Mouse (Mus musculus): ENCODE data around the gene Praf2. TPM values are rescaled to one million over a fixed set of nuclear protein-coding genes. Genes with fewer than 3 reads are reported as not detected.
A peak's percentile ranks its signal among the peaks of the same experiment; 100 is the strongest.

Praf2 gene
- polyA plus RNA-seq, 1 experiment from 2014 or later = 134 TPM

- ATAC-seq (ENCODE audit: low read depth) = no peak
Observed at GRCm38 (mm10) chrX:7765764-7766163, 37.5 kb downstream of the Praf2 start.

GRCm38 (mm10) chrX:7769302-7770017 lies 41.2 kb downstream of the Praf2 start:
- H3K9me3 ChIP-seq = no peaks in the 10 kb centered on the region
- 89% methylated on average over 7 of the region's 7 CpGs for WGBS
- peaks cover 16% of the 10 kb centered on the region for H3K4me1 ChIP-seq (replicated peaks)
- H3K27me3 ChIP-seq = no peaks in the 10 kb centered on the region
- ATAC-seq (ENCODE audit: low read depth) = no peak
- no peak overlapping the region for H3K27ac ChIP-seq (replicated peaks)
- H3K4me3 ChIP-seq = no peak overlapping the region
- no peak overlapping the region for H3K9ac ChIP-seq
- peaks cover 57% of the 10 kb centered on the region for H3K36me3 ChIP-seq
- no peak overlapping the region for H3K4me2 ChIP-seq

More at GRCm38 (mm10) chrX:7765764-7766163, 37.5 kb downstream of the Praf2 start:
- H3K27ac ChIP-seq (replicated peaks) = no peak overlapping the region
- peaks cover 34% of the 10 kb centered on the region for H3K36me3 ChIP-seq
- H3K9ac ChIP-seq = peak overlapping the region; percentile 75
- H3K4me2 ChIP-seq = peak overlapping the region; percentile 68
- 15% methylated on average over 11 of the region's 11 CpGs for WGBS
- H3K27me3 ChIP-seq = no peaks in the 10 kb centered on the region
- H3K4me1 ChIP-seq (replicated peaks) = peaks cover 28% of the 10 kb centered on the region
- H3K9me3 ChIP-seq = no peaks in the 10 kb centered on the region
- H3K4me3 ChIP-seq = peak overlapping the region; percentile 62

GRCm38 (mm10) chrX:7772766-7773165 lies 44.5 kb downstream of the Praf2 start:
- H3K4me2 ChIP-seq = no peak overlapping the region
- H3K27ac ChIP-seq (replicated peaks) = no peak overlapping the region
- no peaks in the 10 kb centered on the region for H3K27me3 ChIP-seq
- H3K4me3 ChIP-seq = no peak overlapping the region
- no peak for ATAC-seq (ENCODE audit: low read depth)
- peaks cover 51% of the 10 kb centered on the region for H3K36me3 ChIP-seq
- no peak overlapping the region for H3K9ac ChIP-seq
- WGBS = 55% methylated on average over 2 of the region's 2 CpGs
- H3K4me1 ChIP-seq (replicated peaks) = no peaks in the 10 kb centered on the region
- H3K9me3 ChIP-seq = no peaks in the 10 kb centered on the region

GRCm38 (mm10) chrX:7775501-7776205 lies 47.4 kb downstream of the Praf2 start:
- Histone ChIP-seq H3K4me1 (replicated peaks) (no peaks in the 10 kb centered on the region), H3K9ac (no peak overlapping the region), H3K36me3 (peaks cover 24% of the 10 kb centered on the region), H3K27ac (replicated peaks) (no peak overlapping the region), H3K27me3 (no peaks in the 10 kb centered on the region), H3K4me2 (no peak overlapping the region), H3K9me3 (no peaks in the 10 kb centered on the region), H3K4me3 (no peak overlapping the region)
- 74% methylated on average over 9 of the region's 9 CpGs for WGBS
- no peak for ATAC-seq (ENCODE audit: low read depth)

- no peak overlapping the region for H3K9ac ChIP-seq
- H3K4me3 ChIP-seq = no peak overlapping the region
- ATAC-seq (ENCODE audit: low read depth) = peak; percentile 72
- no peaks in the 10 kb centered on the region for H3K27me3 ChIP-seq
- no peaks in the 10 kb centered on the region for H3K4me1 ChIP-seq (replicated peaks)
- peaks cover 20% of the 10 kb centered on the region for H3K36me3 ChIP-seq
- no peaks in the 10 kb centered on the region for H3K9me3 ChIP-seq
- WGBS = 51% methylated on average over 8 of the region's 8 CpGs
- no peak overlapping the region for H3K4me2 ChIP-seq
- H3K27ac ChIP-seq (replicated peaks) = no peak overlapping the region
Observed at GRCm38 (mm10) chrX:7776329-7777082, 48.3 kb downstream of the Praf2 start.

GRCm38 (mm10) chrX:7778450-7779244 lies 50.4 kb downstream of the Praf2 start:
- H3K36me3 ChIP-seq = peaks cover 5% of the 10 kb centered on the region
- no peaks in the 10 kb centered on the region for H3K9me3 ChIP-seq
- 60% methylated on average over 7 of the region's 7 CpGs for WGBS
- no peak overlapping the region for H3K9ac ChIP-seq
- no peak for ATAC-seq (ENCODE audit: low read depth)
- H3K4me3 ChIP-seq = no peak overlapping the region
- no peak overlapping the region for H3K27ac ChIP-seq (replicated peaks)
- H3K4me1 ChIP-seq (replicated peaks) = no peaks in the 10 kb centered on the region
- H3K4me2 ChIP-seq = no peak overlapping the region
- no peaks in the 10 kb centered on the region for H3K27me3 ChIP-seq

- 21% methylated on average over 3 of the region's 3 CpGs for WGBS
- Histone ChIP-seq H3K9ac (no peak overlapping the region), H3K27me3 (no peaks in the 10 kb centered on the region), H3K4me3 (no peak overlapping the region), H3K36me3 (no peaks in the 10 kb centered on the region), H3K4me1 (replicated peaks) (no peaks in the 10 kb centered on the region), H3K27ac (replicated peaks) (no peak overlapping the region), H3K4me2 (no peak overlapping the region), H3K9me3 (no peaks in the 10 kb centered on the region)
- ATAC-seq (ENCODE audit: low read depth) = no peak
Observed at GRCm38 (mm10) chrX:7779294-7779693, 51.1 kb downstream of the Praf2 start.

Other genes with a start within 250 kb of the Praf2 start
- gene Foxp3, start 154.8 kb upstream of the Praf2 start, polyA plus RNA-seq (2015; fragmentation: Nextera tagmentation; extraction: Ambion mirVana) = 0.14 TPM in 1 of 2 replicates, not detected in the other
- gene Ppp1r3f, start 154.2 kb upstream of the Praf2 start, polyA plus RNA-seq (2015; fragmentation: Nextera tagmentation; extraction: Ambion mirVana) = 4.6 and 5.4 TPM in 2 replicates
- gene Ccdc22, start 122.9 kb upstream of the Praf2 start, polyA plus RNA-seq (2015; fragmentation: Nextera tagmentation; extraction: Ambion mirVana) = 28.0 and 29.6 TPM in 2 replicates
- gene Cacna1f, start 121.4 kb upstream of the Praf2 start, polyA plus RNA-seq (2015; fragmentation: Nextera tagmentation; extraction: Ambion mirVana) = 0.11 and 0.13 TPM in 2 replicates
- 108 and 118 TPM in 2 replicates for gene Syp, start 90.0 kb upstream of the Praf2 start, polyA plus RNA-seq (2015; fragmentation: Nextera tagmentation; extraction: Ambion mirVana)
- 1.9 and 2.1 TPM in 2 replicates for gene Prickle3, start 71.2 kb upstream of the Praf2 start, polyA plus RNA-seq (2015; fragmentation: Nextera tagmentation; extraction: Ambion mirVana)
- gene Plp2, start 57.0 kb upstream of the Praf2 start, polyA plus RNA-seq (2015; fragmentation: Nextera tagmentation; extraction: Ambion mirVana) = 27.2 and 33.4 TPM in 2 replicates
- gene Magix, start 47.2 kb upstream of the Praf2 start, polyA plus RNA-seq (2015; fragmentation: Nextera tagmentation; extraction: Ambion mirVana) = 0.18 TPM in 1 of 2 replicates, not detected in the other
- gene Gpkow, start 31.3 kb upstream of the Praf2 start, polyA plus RNA-seq (2015; fragmentation: Nextera tagmentation; extraction: Ambion mirVana) = 43.2 and 50.4 TPM in 2 replicates
- gene Wdr45, start 14.1 kb upstream of the Praf2 start, polyA plus RNA-seq (2015; fragmentation: Nextera tagmentation; extraction: Ambion mirVana) = 35.0 and 36.5 TPM in 2 replicates
- not detected in 2 replicates for gene Gm45208, start 6.2 kb upstream of the Praf2 start, polyA plus RNA-seq (2015; fragmentation: Nextera tagmentation; extraction: Ambion mirVana)
- 39.3 and 43.2 TPM in 2 replicates for gene Ccdc120, start 22.5 kb downstream of the Praf2 start, polyA plus RNA-seq (2015; fragmentation: Nextera tagmentation; extraction: Ambion mirVana)
- 25.8 and 28.6 TPM in 2 replicates for gene Tfe3, start 34.1 kb downstream of the Praf2 start, polyA plus RNA-seq (2015; fragmentation: Nextera tagmentation; extraction: Ambion mirVana)
- gene Gripap1, start 61.3 kb downstream of the Praf2 start, polyA plus RNA-seq (2015; fragmentation: Nextera tagmentation; extraction: Ambion mirVana) = 74.9 and 77.1 TPM in 2 replicates
- gene Kcnd1, start 93.8 kb downstream of the Praf2 start, polyA plus RNA-seq (2015; fragmentation: Nextera tagmentation; extraction: Ambion mirVana) = 4.9 and 6.2 TPM in 2 replicates
- gene Otud5, start 112.9 kb downstream of the Praf2 start, polyA plus RNA-seq (2015; fragmentation: Nextera tagmentation; extraction: Ambion mirVana) = 51.8 and 52.2 TPM in 2 replicates
- 16.7 and 18.6 TPM in 2 replicates for gene Pim2, start 149.8 kb downstream of the Praf2 start, polyA plus RNA-seq (2015; fragmentation: Nextera tagmentation; extraction: Ambion mirVana)
- 42.3 and 45.2 TPM in 2 replicates for gene Slc35a2, start 155.6 kb downstream of the Praf2 start, polyA plus RNA-seq (2015; fragmentation: Nextera tagmentation; extraction: Ambion mirVana)
- 210 and 216 TPM in 2 replicates for gene Pqbp1, start 170.8 kb downstream of the Praf2 start, polyA plus RNA-seq (2015; fragmentation: Nextera tagmentation; extraction: Ambion mirVana)
- 150 and 160 TPM in 2 replicates for gene Timm17b, start 170.9 kb downstream of the Praf2 start, polyA plus RNA-seq (2015; fragmentation: Nextera tagmentation; extraction: Ambion mirVana)
- gene Gm10491, start 179.4 kb downstream of the Praf2 start, polyA plus RNA-seq (2015; fragmentation: Nextera tagmentation; extraction: Ambion mirVana) = not detected in 2 replicates
- not detected in 2 replicates for gene Gm10490, start 181.1 kb downstream of the Praf2 start, polyA plus RNA-seq (2015; fragmentation: Nextera tagmentation; extraction: Ambion mirVana)
- 192 and 252 TPM in 2 replicates for gene Pcsk1n, start 191.4 kb downstream of the Praf2 start, polyA plus RNA-seq (2015; fragmentation: Nextera tagmentation; extraction: Ambion mirVana)
- 0.24 TPM in 1 of 2 replicates, not detected in the other for gene Eras, start 200.2 kb downstream of the Praf2 start, polyA plus RNA-seq (2015; fragmentation: Nextera tagmentation; extraction: Ambion mirVana)
- 52.2 and 53.4 TPM in 2 replicates for gene Hdac6, start 219.4 kb downstream of the Praf2 start, polyA plus RNA-seq (2015; fragmentation: Nextera tagmentation; extraction: Ambion mirVana)
- 0.56 and 0.73 TPM in 2 replicates for gene Gata1, start 249.6 kb downstream of the Praf2 start, polyA plus RNA-seq (2015; fragmentation: Nextera tagmentation; extraction: Ambion mirVana)